Mouse (Mus musculus): ENCODE measurements around the gene Nppa.

- no peak for TF ChIP-seq POLR2A (IDR thresholded peaks at IDR 0.05; ENCODE audit: control insufficient read depth in 1 of 2, insufficient read depth in 1 of 2, low read depth in 1 of 2, low read length in 2 of 2, poor library complexity in 1 of 2)
- TF ChIP-seq CTCF (IDR thresholded peaks at IDR 0.05 in 2 of 3, conservative IDR thresholded peaks at IDR 0.05 in 1 of 3; ENCODE audit: control insufficient read depth in 1 of 3, insufficient read depth in 1 of 3, low read depth in 2 of 3, low read length in 3 of 3, poor library complexity in 1 of 3, severe bottlenecking in 1 of 3): no peak
- TF ChIP-seq UBTF (IDR thresholded peaks at IDR 0.05; ENCODE audit: borderline replicate concordance, insufficient read depth, low read depth, low read length): no peak
- TF ChIP-seq ZKSCAN1 (IDR thresholded peaks at IDR 0.05; ENCODE audit: low read depth, low read length): no peak
- no peak for TF ChIP-seq ZNF384 (IDR thresholded peaks at IDR 0.05; ENCODE audit: low read depth, low read length)
- no peak for TF ChIP-seq MYC (IDR thresholded peaks at IDR 0.05; ENCODE audit: low read depth, low read length)
- no peak for TF ChIP-seq POLR2AphosphoS5 (IDR thresholded peaks at IDR 0.05; ENCODE audit: borderline replicate concordance, low read depth, low read length)
- no peak for TF ChIP-seq USF1 (IDR thresholded peaks at IDR 0.05; ENCODE audit: low read depth, low read length)
- TF ChIP-seq CHD2 (IDR thresholded peaks at IDR 0.05; ENCODE audit: low read length): no peak
- no peak for TF ChIP-seq MEF2A (IDR thresholded peaks at IDR 0.05; ENCODE audit: extremely low read depth, insufficient replicate concordance, low read depth, low read length, poor library complexity, severe bottlenecking)
These were observed 43.6 kb downstream of the Nppa start for GRCm38 (mm10) chr4:148044113-148044512.
